8 mouse cellular contexts compared by ENCODE assay signal in the genomic region with DNA sequence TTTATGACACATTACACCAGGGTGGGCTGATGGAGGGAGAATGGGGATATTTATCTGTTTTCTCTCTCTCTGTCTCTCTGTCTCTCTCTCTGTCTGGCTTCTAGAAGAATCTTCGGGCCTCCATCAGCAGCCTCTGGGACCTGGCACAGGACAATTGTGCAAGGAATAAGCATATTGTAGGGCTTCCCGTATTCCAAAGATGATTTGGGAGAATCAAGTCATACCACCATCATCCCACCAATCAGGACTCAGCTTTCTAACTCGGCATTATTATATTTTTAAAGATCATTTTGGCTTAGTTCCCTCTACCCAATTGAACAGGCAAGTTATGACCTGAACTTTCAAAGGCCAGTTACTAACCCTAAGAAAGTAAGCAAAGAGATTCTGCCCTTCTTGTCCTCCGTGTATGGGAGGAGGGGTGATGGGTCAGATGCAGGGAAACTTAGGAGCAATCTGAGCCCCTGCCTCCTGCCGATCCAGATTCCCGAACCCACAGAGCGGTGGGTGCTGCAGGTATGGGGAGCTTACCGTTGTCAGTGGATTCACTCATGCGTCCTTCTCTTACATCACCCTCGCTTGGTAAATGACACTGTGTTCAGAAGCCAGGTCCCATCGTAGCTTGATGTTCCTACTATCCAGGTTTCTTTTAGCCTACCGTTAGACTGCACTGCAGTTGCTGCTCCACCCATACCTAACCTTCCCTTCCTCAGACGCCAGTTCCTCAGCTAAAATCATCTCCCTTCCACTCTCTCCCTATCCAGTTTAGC. TPM values are rescaled to one million over a fixed set of nuclear protein-coding genes. Genes with fewer than 3 reads are reported as not detected.
DNase-seq lines count a peak whose midpoint lies in the region; ATAC-seq and TF ChIP-seq lines count a peak whose summit lies in the region.

No protein-coding gene starts in this region.

- H3K4me3 ChIP-seq in left cerebral cortex, adult 2 months = peak overlapping the region; percentile 99
- H3K4me3 ChIP-seq in hindbrain, embryonic 15.5 days = peak overlapping the region; percentile 63
- H3K4me3 ChIP-seq in midbrain, postnatal 0 days (ENCODE audit: low read depth, low read length) = peak overlapping the region; percentile 93

- H3K4me1 ChIP-seq in hindbrain, embryonic 15.5 days (replicated peaks) = peaks cover 58% of the 10 kb centered on the region
- H3K4me1 ChIP-seq in midbrain, postnatal 0 days (ENCODE audit: insufficient read depth, low read length) = peaks cover 16% of the 10 kb centered on the region; the same call in 1 of the 2 replicates

- no peak for TF ChIP-seq CTCF in left cerebral cortex, adult 2 months (IDR thresholded peaks at IDR 0.05)
- TF ChIP-seq CTCF in midbrain, postnatal 0 days (IDR thresholded peaks at IDR 0.05) = no peak

- no peaks in the 10 kb centered on the region for H3K9me3 ChIP-seq in hindbrain, embryonic 15.5 days
- H3K9me3 ChIP-seq in midbrain, postnatal 0 days (ENCODE audit: low read length) = no peaks in the 10 kb centered on the region

- peak overlapping the region; percentile 80 for H3K9ac ChIP-seq in hindbrain, embryonic 15.5 days
- peak overlapping the region; percentile 99 for H3K9ac ChIP-seq in midbrain, postnatal 0 days (replicated peaks; ENCODE audit: low read length, poor library complexity, severe bottlenecking)

- DNase-seq in adrenal gland, adult 2 months = peak; percentile 11
- DNase-seq in adrenal gland, adult 8-10 months = no peak
- DNase-seq in left cerebral cortex, adult 2 months (ENCODE audit: extremely low spot score in 1 of 2, low spot score in 2 of 2) = no peak
- no peak for DNase-seq in left cerebral cortex, adult 18-20 months (ENCODE audit: low spot score in 2 of 2)
- peak; percentile 18 for DNase-seq in midbrain, postnatal 0 days (ENCODE audit: low spot score)
- no peak for DNase-seq in yolk sac, embryonic 10.5 days (ENCODE audit: low spot score)
- no peak for DNase-seq in ovary, postnatal 14 days (ENCODE audit: low spot score)

- ATAC-seq in hindbrain, embryonic 15.5 days (ENCODE audit: low FRiP score, low read depth) = 0 out of 2 replicates have a peak, but pooled peaks have one; percentile 4
- ATAC-seq in midbrain, postnatal 0 days (ENCODE audit: low FRiP score) = 0 out of 2 replicates have a peak, but pooled peaks have one; percentile 1

- no peaks in the 10 kb centered on the region for H3K36me3 ChIP-seq in hindbrain, embryonic 15.5 days
- H3K36me3 ChIP-seq in midbrain, postnatal 0 days (ENCODE audit: insufficient read depth, low read length) = no peaks in the 10 kb centered on the region

- peak overlapping the region; percentile 80 for H3K4me2 ChIP-seq in hindbrain, embryonic 15.5 days
- peak overlapping the region; percentile 72 for H3K4me2 ChIP-seq in midbrain, postnatal 0 days (ENCODE audit: low read depth, low read length, poor library complexity, severe bottlenecking)

- 58% methylated on average over 13 of the region's 13 CpGs for WGBS in hindbrain, embryonic 15.5 days
- 53% methylated on average over 13 of the region's 13 CpGs for WGBS in midbrain, postnatal 0 days

- H3K27me3 ChIP-seq in hindbrain, embryonic 15.5 days = no peaks in the 10 kb centered on the region
- H3K27me3 ChIP-seq in midbrain, postnatal 0 days (ENCODE audit: insufficient read depth, low read length) = no peaks in the 10 kb centered on the region

- peak overlapping the region; percentile 83 for H3K27ac ChIP-seq in left cerebral cortex, adult 2 months
- peak overlapping the region; percentile 94; the same call in 1 of the 2 replicates for H3K27ac ChIP-seq in hindbrain, embryonic 15.5 days (replicated peaks)
- H3K27ac ChIP-seq in midbrain, postnatal 0 days (ENCODE audit: low read depth, low read length) = peak overlapping the region; percentile 98; the same call in 1 of the 2 replicates

- intact Hi-C loops in left cerebral cortex, adult 2 months (cut with DNase I) = loop anchor here (2.0 to 5.0 kb wide), 2 partner anchors 96 to 153 kb away; partner anchors contain the start of gene Ppp2r5c

RNA-seq across cellular contexts. Expression of gene Dync1h1, which starts 0.8 kb away (rescaled TPM):
- total RNA-seq in adrenal gland, adult 2 months (2021) = 100 to 1,000 TPM; 113 to 176 TPM
- 213 and 269 TPM in 2 replicates for polyA plus RNA-seq in adrenal gland, adult 2 months (2012; rRNA removed)
- total RNA-seq in adrenal gland, adult 8-10 months (2022) = 100 to 1,000 TPM; 133 to 190 (median 158) TPM
- total RNA-seq in left cerebral cortex, adult 2 months (2021) = 100 to 1,000 TPM; 324 to 346 TPM
- 100 to 1,000 TPM; 309 to 310 TPM for total RNA-seq in left cerebral cortex, adult 18-20 months (2021)
- 88.1 and 92.9 TPM in 2 replicates for polyA plus RNA-seq in hindbrain, embryonic 15.5 days (2015; fragmentation: Nextera tagmentation; extraction: Ambion mirVana)
- 271 and 313 TPM in 2 replicates for total RNA-seq in midbrain, postnatal 0 days (2014; rRNA removed)
- polyA plus RNA-seq in midbrain, postnatal 0 days (2015; fragmentation: Nextera tagmentation; extraction: Ambion mirVana) = 52.1 and 60.3 TPM in 2 replicates

Comparison
In these comparisons a context has a peak if more than half of its experiments do, and no peak if none do; other contexts are left out.
1. DNase-seq: peak in adrenal gland, adult 2 months (single experiment) and midbrain, postnatal 0 days (single experiment); none in adrenal gland, adult 8-10 months (single experiment), left cerebral cortex, adult 2 months (0 of 2), left cerebral cortex, adult 18-20 months (0 of 2), yolk sac, embryonic 10.5 days (single experiment) and ovary, postnatal 14 days (single experiment).
2. Peak in every context shown above with its lines, with median percentiles within 50 percentile points of each other: H3K27ac ChIP-seq and H3K4me3 ChIP-seq.